Mouse (Mus musculus): ENCODE results near the gene Wfdc12. TPM values are rescaled to one million over a fixed set of nuclear protein-coding genes. Genes with fewer than 3 reads are reported as not detected.
"Not testable (repeated sequence)": the region's sequence is repeated elsewhere in the genome, so short reads cannot be mapped to it uniquely, and the experiment has no call there.

Gene Wfdc12
- polyA plus RNA-seq, 1 experiment from 2014 or later: not detected

GRCm38 (mm10) chr2:164206011-164206410, 15.6 kb upstream of the Wfdc12 start:
- H3K27me3 ChIP-seq (ENCODE audit: control insufficient read depth, insufficient read depth, low read length); H3K4me2 ChIP-seq (ENCODE audit: low read depth, low read length); H3K36me3 ChIP-seq (ENCODE audit: control insufficient read depth, insufficient read depth, low read length); ATAC-seq (ENCODE audit: low read depth); H3K4me1 ChIP-seq (ENCODE audit: control insufficient read depth, insufficient read depth, low read length); H3K27ac ChIP-seq (ENCODE audit: low read depth, low read length); H3K9ac ChIP-seq (replicated peaks; ENCODE audit: low read depth, low read length); H3K4me3 ChIP-seq (ENCODE audit: low read depth, low read length); H3K9me3 ChIP-seq (ENCODE audit: control insufficient read depth, low read length): not testable (repeated sequence)
- 92% methylated on average over 10 of the region's 10 CpGs for WGBS

- no peaks in the 10 kb centered on the region for H3K36me3 ChIP-seq (ENCODE audit: control insufficient read depth, insufficient read depth, low read length)
- ATAC-seq (ENCODE audit: low read depth): no peak
- no peak within 1 kb of the TSS for H3K4me3 ChIP-seq (ENCODE audit: low read depth, low read length)
- no peak within 1 kb of the TSS for H3K4me2 ChIP-seq (ENCODE audit: low read depth, low read length)
- H3K4me1 ChIP-seq (ENCODE audit: control insufficient read depth, insufficient read depth, low read length): no peaks in the 10 kb centered on the region
- no peak within 1 kb of the TSS for H3K9ac ChIP-seq (replicated peaks; ENCODE audit: low read depth, low read length)
- no peak within 1 kb of the TSS for H3K27ac ChIP-seq (ENCODE audit: low read depth, low read length)
- no peaks in the 10 kb centered on the region for H3K9me3 ChIP-seq (ENCODE audit: control insufficient read depth, low read length)
- H3K27me3 ChIP-seq (ENCODE audit: control insufficient read depth, insufficient read depth, low read length): no peaks in the 10 kb centered on the region
- WGBS: 82% methylated on average over 20 of the region's 20 CpGs
Observed at GRCm38 (mm10) chr2:164199626-164200327, 9.4 kb upstream of the Wfdc12 start, which contains the start of gene Wfdc15a. Wfdc15a (minus strand) TSS chr2:164200130.

- Histone ChIP-seq H3K27me3 (ENCODE audit: control insufficient read depth, insufficient read depth, low read length) (no peaks in the 10 kb centered on the region), H3K9me3 (ENCODE audit: control insufficient read depth, low read length) (no peaks in the 10 kb centered on the region), H3K36me3 (ENCODE audit: control insufficient read depth, insufficient read depth, low read length) (no peaks in the 10 kb centered on the region), H3K27ac (ENCODE audit: low read depth, low read length) (no peak overlapping the region), H3K4me3 (ENCODE audit: low read depth, low read length) (no peak overlapping the region), H3K4me2 (ENCODE audit: low read depth, low read length) (no peak overlapping the region), H3K4me1 (ENCODE audit: control insufficient read depth, insufficient read depth, low read length) (no peaks in the 10 kb centered on the region), H3K9ac (replicated peaks; ENCODE audit: low read depth, low read length) (no peak overlapping the region)
- no peak for ATAC-seq (ENCODE audit: low read depth)
- 89% methylated on average over 5 of the region's 5 CpGs for WGBS
Observed at GRCm38 (mm10) chr2:164196700-164196990, 6.2 kb upstream of the Wfdc12 start.

- WGBS: 91% methylated on average over 5 of the region's 5 CpGs
- Histone ChIP-seq H3K4me3 (ENCODE audit: low read depth, low read length) (no peak overlapping the region), H3K9me3 (ENCODE audit: control insufficient read depth, low read length) (no peaks in the 10 kb centered on the region), H3K27me3 (ENCODE audit: control insufficient read depth, insufficient read depth, low read length) (no peaks in the 10 kb centered on the region), H3K4me2 (ENCODE audit: low read depth, low read length) (no peak overlapping the region), H3K9ac (replicated peaks; ENCODE audit: low read depth, low read length) (no peak overlapping the region), H3K27ac (ENCODE audit: low read depth, low read length) (no peak overlapping the region), H3K36me3 (ENCODE audit: control insufficient read depth, insufficient read depth, low read length) (no peaks in the 10 kb centered on the region), H3K4me1 (ENCODE audit: control insufficient read depth, insufficient read depth, low read length) (no peaks in the 10 kb centered on the region)
- no peak for ATAC-seq (ENCODE audit: low read depth)
Observed at GRCm38 (mm10) chr2:164195971-164196699, 5.7 kb upstream of the Wfdc12 start.

- no peaks in the 10 kb centered on the region for H3K4me1 ChIP-seq (ENCODE audit: control insufficient read depth, insufficient read depth, low read length)
- no peak for ATAC-seq (ENCODE audit: low read depth)
- H3K27me3 ChIP-seq (ENCODE audit: control insufficient read depth, insufficient read depth, low read length): no peaks in the 10 kb centered on the region
- no peak overlapping the region for H3K4me2 ChIP-seq (ENCODE audit: low read depth, low read length)
- WGBS: 82% methylated on average over 5 of the region's 5 CpGs
- no peak overlapping the region for H3K27ac ChIP-seq (ENCODE audit: low read depth, low read length)
- H3K36me3 ChIP-seq (ENCODE audit: control insufficient read depth, insufficient read depth, low read length): no peaks in the 10 kb centered on the region
- no peak overlapping the region for H3K9ac ChIP-seq (replicated peaks; ENCODE audit: low read depth, low read length)
- no peaks in the 10 kb centered on the region for H3K9me3 ChIP-seq (ENCODE audit: control insufficient read depth, low read length)
- H3K4me3 ChIP-seq (ENCODE audit: low read depth, low read length): no peak overlapping the region
Observed at GRCm38 (mm10) chr2:164194959-164195630, 4.7 kb upstream of the Wfdc12 start.

- no peaks in the 10 kb centered on the region for H3K4me1 ChIP-seq (ENCODE audit: control insufficient read depth, insufficient read depth, low read length)
- H3K9ac ChIP-seq (replicated peaks; ENCODE audit: low read depth, low read length): no peak overlapping the region
- no peaks in the 10 kb centered on the region for H3K27me3 ChIP-seq (ENCODE audit: control insufficient read depth, insufficient read depth, low read length)
- ATAC-seq (ENCODE audit: low read depth): no peak
- H3K36me3 ChIP-seq (ENCODE audit: control insufficient read depth, insufficient read depth, low read length): no peaks in the 10 kb centered on the region
- no peak overlapping the region for H3K27ac ChIP-seq (ENCODE audit: low read depth, low read length)
- no peak overlapping the region for H3K4me2 ChIP-seq (ENCODE audit: low read depth, low read length)
- no peaks in the 10 kb centered on the region for H3K9me3 ChIP-seq (ENCODE audit: control insufficient read depth, low read length)
- H3K4me3 ChIP-seq (ENCODE audit: low read depth, low read length): no peak overlapping the region
Observed at GRCm38 (mm10) chr2:164192279-164192678, 1.9 kb upstream of the Wfdc12 start.

GRCm38 (mm10) chr2:164188722-164189121, 1.7 kb downstream of the Wfdc12 start:
- no peaks in the 10 kb centered on the region for H3K36me3 ChIP-seq (ENCODE audit: control insufficient read depth, insufficient read depth, low read length)
- no peak overlapping the region for H3K9ac ChIP-seq (replicated peaks; ENCODE audit: low read depth, low read length)
- no peak overlapping the region for H3K27ac ChIP-seq (ENCODE audit: low read depth, low read length)
- ATAC-seq (ENCODE audit: low read depth): no peak
- H3K27me3 ChIP-seq (ENCODE audit: control insufficient read depth, insufficient read depth, low read length): no peaks in the 10 kb centered on the region
- H3K4me2 ChIP-seq (ENCODE audit: low read depth, low read length): no peak overlapping the region
- no peak overlapping the region for H3K4me3 ChIP-seq (ENCODE audit: low read depth, low read length)
- no peaks in the 10 kb centered on the region for H3K9me3 ChIP-seq (ENCODE audit: control insufficient read depth, low read length)
- H3K4me1 ChIP-seq (ENCODE audit: control insufficient read depth, insufficient read depth, low read length): no peaks in the 10 kb centered on the region
- WGBS: 29% methylated on average over 5 of the region's 5 CpGs

GRCm38 (mm10) chr2:164184145-164184719, 6.2 kb downstream of the Wfdc12 start:
- WGBS: 49% methylated on average over 9 of the region's 9 CpGs
- ATAC-seq (ENCODE audit: low read depth): no peak

GRCm38 (mm10) chr2:164183340-164183739, 7.1 kb downstream of the Wfdc12 start:
- WGBS: 81% methylated on average over 9 of the region's 9 CpGs
- Histone ChIP-seq H3K9ac (replicated peaks; ENCODE audit: low read depth, low read length) (no peak overlapping the region), H3K4me1 (ENCODE audit: control insufficient read depth, insufficient read depth, low read length) (no peaks in the 10 kb centered on the region)

More at GRCm38 (mm10) chr2:164184145-164184719, 6.2 kb downstream of the Wfdc12 start:
- Histone ChIP-seq H3K9ac (replicated peaks; ENCODE audit: low read depth, low read length) (no peak overlapping the region), H3K4me3 (ENCODE audit: low read depth, low read length) (no peak overlapping the region), H3K27ac (ENCODE audit: low read depth, low read length) (no peak overlapping the region), H3K9me3 (ENCODE audit: control insufficient read depth, low read length) (no peaks in the 10 kb centered on the region), H3K36me3 (ENCODE audit: control insufficient read depth, insufficient read depth, low read length) (no peaks in the 10 kb centered on the region), H3K27me3 (ENCODE audit: control insufficient read depth, insufficient read depth, low read length) (no peaks in the 10 kb centered on the region), H3K4me1 (ENCODE audit: control insufficient read depth, insufficient read depth, low read length) (no peaks in the 10 kb centered on the region), H3K4me2 (ENCODE audit: low read depth, low read length) (no peak overlapping the region)

More at GRCm38 (mm10) chr2:164183340-164183739, 7.1 kb downstream of the Wfdc12 start:
- no peak overlapping the region for H3K27ac ChIP-seq (ENCODE audit: low read depth, low read length)
- H3K4me2 ChIP-seq (ENCODE audit: low read depth, low read length): no peak overlapping the region
- no peak overlapping the region for H3K4me3 ChIP-seq (ENCODE audit: low read depth, low read length)
- H3K27me3 ChIP-seq (ENCODE audit: control insufficient read depth, insufficient read depth, low read length): no peaks in the 10 kb centered on the region
- no peaks in the 10 kb centered on the region for H3K36me3 ChIP-seq (ENCODE audit: control insufficient read depth, insufficient read depth, low read length)
- no peak for ATAC-seq (ENCODE audit: low read depth)
- no peaks in the 10 kb centered on the region for H3K9me3 ChIP-seq (ENCODE audit: control insufficient read depth, low read length)
